Mouse (Mus musculus) stomach, embryonic 15.5 days (tissue): ENCODE measurements around the gene Olfr463. TPM values are rescaled to one million over a fixed set of nuclear protein-coding genes. Genes with fewer than 3 reads are reported as not detected.

Experiments used
- ATAC-seq: fragments of 200-750 bp; cut with Nextera tagmentation; 2 replicates; pipeline ENCODE4 v1.8.0; 2017; ENCODE audit warnings: low read depth, moderate number of reproducible peaks, moderate TSS enrichment; ENCODE audit not compliant: insufficient read depth, low FRiP score
- H3K27ac ChIP-seq: fragments of 300-500 bp; sonication (generic); 2 replicates; pipeline ENCODE4 v1.5.1; 2015; ENCODE audit warnings: mild to moderate bottlenecking, inconsistent platforms
- H3K27me3 ChIP-seq: fragments of 300-500 bp; sonication (generic); replicated peaks from 2 replicates; pipeline ENCODE4 v1.6.1; 2015; ENCODE audit warnings: inconsistent platforms
- H3K36me3 ChIP-seq: fragments of 300-500 bp; sonication (generic); 2 replicates; pipeline ENCODE4 v1.6.1; 2015; ENCODE audit warnings: inconsistent platforms
- H3K4me1 ChIP-seq: fragments of 300-500 bp; sonication (generic); 2 replicates; pipeline ENCODE4 v1.6.1; 2015; ENCODE audit warnings: inconsistent platforms
- H3K4me2 ChIP-seq: fragments of 300-500 bp; sonication (generic); 2 replicates; pipeline ENCODE4 v1.6.1; 2015; ENCODE audit warnings: mild to moderate bottlenecking, inconsistent platforms
- H3K4me3 ChIP-seq: fragments of 300-500 bp; sonication (generic); replicated peaks from 2 replicates; pipeline ENCODE4 v1.5.1; 2015; ENCODE audit warnings: inconsistent platforms
- H3K9ac ChIP-seq: fragments of 300-500 bp; sonication (generic); 2 replicates; pipeline ENCODE4 v1.6.1; 2015; ENCODE audit warnings: inconsistent platforms
- H3K9me3 ChIP-seq: fragments of 300-500 bp; sonication (generic); 2 replicates; pipeline ENCODE4 v1.6.1; 2016; ENCODE audit warnings: inconsistent platforms
- WGBS: fragments of 180-500 bp; shearing (Covaris S2); methylation state at CpG from one replicate; pipeline ENCODE4 v1.1.7; 2015; 5-methylcytosine and 5-hydroxymethylcytosine counted together
- polyA plus RNA-seq: library from polyadenylated mRNA; unstranded; fragments of >200 nt; fragmentation: Nextera tagmentation; extraction: Ambion mirVana; gene quantifications from 2 replicates; pipeline ENCODE4 v1.2.1, GENCODE M21; 2015

The Olfr463 gene
- not detected in 2 replicates for polyA plus RNA-seq

GRCm38 (mm10) chr11:87897287-87897686 lies at the start of gene Olfr463:
TSS of gene Olfr463 (minus strand) at chr11:87897387.
- H3K4me2 ChIP-seq: no peak within 1 kb of the TSS
- no peak within 1 kb of the TSS for H3K9ac ChIP-seq
- no peak for ATAC-seq
- H3K27me3 ChIP-seq: no peaks in the 10 kb centered on the region
- no peaks in the 10 kb centered on the region for H3K36me3 ChIP-seq
- no peak within 1 kb of the TSS for H3K27ac ChIP-seq
- H3K9me3 ChIP-seq: no peaks in the 10 kb centered on the region
- no peak within 1 kb of the TSS for H3K4me3 ChIP-seq
- no peaks in the 10 kb centered on the region for H3K4me1 ChIP-seq

GRCm38 (mm10) chr11:87935467-87935866 lies 38.3 kb upstream of the Olfr463 start:
- Histone ChIP-seq H3K4me3 (no peak overlapping the region), H3K27ac (no peak overlapping the region), H3K9me3 (no peaks in the 10 kb centered on the region), H3K9ac (no peak overlapping the region), H3K27me3 (no peaks in the 10 kb centered on the region), H3K36me3 (no peaks in the 10 kb centered on the region), H3K4me1 (no peaks in the 10 kb centered on the region), H3K4me2 (no peak overlapping the region)
- 65% methylated on average over 3 of the region's 3 CpGs for WGBS
- no peak for ATAC-seq

- Histone ChIP-seq H3K27ac (no peak overlapping the region), H3K9me3 (no peaks in the 10 kb centered on the region), H3K4me3 (no peak overlapping the region), H3K4me2 (no peak overlapping the region), H3K27me3 (no peaks in the 10 kb centered on the region), H3K9ac (no peak overlapping the region), H3K36me3 (no peaks in the 10 kb centered on the region), H3K4me1 (no peaks in the 10 kb centered on the region)
- WGBS: 78% methylated on average over 2 of the region's 2 CpGs
- no peak for ATAC-seq
These were observed 36.5 kb upstream of the Olfr463 start for GRCm38 (mm10) chr11:87933731-87934130.

GRCm38 (mm10) chr11:87930348-87930747 lies 33.2 kb upstream of the Olfr463 start:
- H3K4me2 ChIP-seq: no peak overlapping the region
- H3K4me1 ChIP-seq: no peaks in the 10 kb centered on the region
- H3K9ac ChIP-seq: no peak overlapping the region
- H3K4me3 ChIP-seq: no peak overlapping the region
- H3K27me3 ChIP-seq: no peaks in the 10 kb centered on the region
- H3K36me3 ChIP-seq: no peaks in the 10 kb centered on the region
- ATAC-seq: no peak
- WGBS: 74% methylated on average over 2 of the region's 2 CpGs
- no peak overlapping the region for H3K27ac ChIP-seq
- H3K9me3 ChIP-seq: no peaks in the 10 kb centered on the region

GRCm38 (mm10) chr11:87920966-87921365 lies 23.8 kb upstream of the Olfr463 start, which contains the start of gene Olfr464:
TSS of gene Olfr464 (minus strand) at chr11:87920967.
- Histone ChIP-seq H3K36me3 (no peaks in the 10 kb centered on the region), H3K9ac (no peak within 1 kb of the TSS), H3K4me2 (no peak within 1 kb of the TSS), H3K9me3 (no peaks in the 10 kb centered on the region), H3K4me3 (no peak within 1 kb of the TSS), H3K27me3 (no peaks in the 10 kb centered on the region), H3K4me1 (no peaks in the 10 kb centered on the region), H3K27ac (no peak within 1 kb of the TSS)
- 33% methylated on average over 5 of the region's 5 CpGs for WGBS
- ATAC-seq: no peak

GRCm38 (mm10) chr11:87920301-87920700 lies 23.1 kb upstream of the Olfr463 start:
- Histone ChIP-seq H3K27ac (no peak overlapping the region), H3K9ac (no peak overlapping the region), H3K4me1 (no peaks in the 10 kb centered on the region), H3K27me3 (no peaks in the 10 kb centered on the region), H3K36me3 (no peaks in the 10 kb centered on the region), H3K9me3 (no peaks in the 10 kb centered on the region), H3K4me2 (no peak overlapping the region), H3K4me3 (no peak overlapping the region)
- 67% methylated on average over 2 of the region's 2 CpGs for WGBS
- no peak for ATAC-seq

GRCm38 (mm10) chr11:87916005-87916404 lies 18.8 kb upstream of the Olfr463 start:
- Histone ChIP-seq H3K4me2 (no peak overlapping the region), H3K4me1 (no peaks in the 10 kb centered on the region), H3K36me3 (no peaks in the 10 kb centered on the region), H3K9ac (no peak overlapping the region), H3K27ac (no peak overlapping the region), H3K27me3 (no peaks in the 10 kb centered on the region), H3K9me3 (no peaks in the 10 kb centered on the region), H3K4me3 (no peak overlapping the region)
- no peak for ATAC-seq
- 95% methylated on average over 1 of the region's 1 CpGs for WGBS

- no peak overlapping the region for H3K9ac ChIP-seq
- no peak for ATAC-seq
- no peaks in the 10 kb centered on the region for H3K36me3 ChIP-seq
- no peak overlapping the region for H3K4me3 ChIP-seq
- H3K27ac ChIP-seq: no peak overlapping the region
- H3K4me1 ChIP-seq: no peaks in the 10 kb centered on the region
- no peaks in the 10 kb centered on the region for H3K27me3 ChIP-seq
- whole genome bisulfite sequencing: 71% methylated on average over 3 of the region's 3 CpGs
- H3K4me2 ChIP-seq: no peak overlapping the region
- H3K9me3 ChIP-seq: no peaks in the 10 kb centered on the region
These were observed 7.1 kb upstream of the Olfr463 start for GRCm38 (mm10) chr11:87904331-87904730.

GRCm38 (mm10) chr11:87892168-87892567 lies 5.0 kb downstream of the Olfr463 start, which contains the start of gene Olfr462:
TSS of gene Olfr462 (minus strand) at chr11:87892268.
- Histone ChIP-seq H3K4me1 (no peaks in the 10 kb centered on the region), H3K4me2 (no peak within 1 kb of the TSS), H3K9me3 (no peaks in the 10 kb centered on the region), H3K27ac (no peak within 1 kb of the TSS), H3K27me3 (no peaks in the 10 kb centered on the region), H3K36me3 (no peaks in the 10 kb centered on the region), H3K4me3 (no peak within 1 kb of the TSS), H3K9ac (no peak within 1 kb of the TSS)
- WGBS: 84% methylated on average over 6 of the region's 6 CpGs
- ATAC-seq: no peak

GRCm38 (mm10) chr11:87884856-87885255 lies 12.3 kb downstream of the Olfr463 start:
- Histone ChIP-seq H3K4me1 (no peaks in the 10 kb centered on the region), H3K4me2 (no peak overlapping the region), H3K9me3 (no peaks in the 10 kb centered on the region), H3K36me3 (no peaks in the 10 kb centered on the region), H3K9ac (no peak overlapping the region), H3K27me3 (no peaks in the 10 kb centered on the region), H3K27ac (no peak overlapping the region), H3K4me3 (no peak overlapping the region)
- ATAC-seq: no peak
- 73% methylated on average over 5 of the region's 5 CpGs for WGBS

- 44% methylated on average over 5 of the region's 5 CpGs for WGBS
- H3K36me3 ChIP-seq: no peaks in the 10 kb centered on the region
- H3K9ac ChIP-seq: no peak overlapping the region
- H3K4me3 ChIP-seq: no peak overlapping the region
- H3K4me2 ChIP-seq: no peak overlapping the region
- no peak overlapping the region for H3K27ac ChIP-seq
- H3K27me3 ChIP-seq: no peaks in the 10 kb centered on the region
- H3K4me1 ChIP-seq: no peaks in the 10 kb centered on the region
- no peak for ATAC-seq
- no peaks in the 10 kb centered on the region for H3K9me3 ChIP-seq
These were observed 13.7 kb downstream of the Olfr463 start for GRCm38 (mm10) chr11:87883493-87883892.

GRCm38 (mm10) chr11:87881714-87882113 lies 15.5 kb downstream of the Olfr463 start:
- Histone ChIP-seq H3K4me3 (no peak overlapping the region), H3K9ac (no peak overlapping the region), H3K36me3 (no peaks in the 10 kb centered on the region), H3K4me1 (no peaks in the 10 kb centered on the region), H3K9me3 (no peaks in the 10 kb centered on the region), H3K27me3 (no peaks in the 10 kb centered on the region), H3K27ac (no peak overlapping the region), H3K4me2 (no peak overlapping the region)
- 62% methylated on average over 4 of the region's 4 CpGs for WGBS
- ATAC-seq: no peak

GRCm38 (mm10) chr11:87879826-87880225 lies 17.4 kb downstream of the Olfr463 start:
- Histone ChIP-seq H3K9me3 (no peaks in the 10 kb centered on the region), H3K27me3 (no peaks in the 10 kb centered on the region), H3K27ac (no peak overlapping the region), H3K9ac (no peak overlapping the region), H3K36me3 (no peaks in the 10 kb centered on the region), H3K4me2 (no peak overlapping the region), H3K4me3 (no peak overlapping the region), H3K4me1 (no peaks in the 10 kb centered on the region)
- no peak for ATAC-seq
- WGBS: 67% methylated on average over 9 of the region's 9 CpGs
